Mouse (Mus musculus) liver, embryonic 14.5 days (tissue): ENCODE measurements around the gene Acvr2b. TPM values are rescaled to one million over a fixed set of nuclear protein-coding genes. Genes with fewer than 3 reads are reported as not detected.

Experiments
- ATAC-seq: fragments of 200-750 bp; cut with Nextera tagmentation; 2 replicates; pipeline ENCODE4 v1.8.0; 2017; ENCODE audit warnings: moderate number of reproducible peaks, mild to moderate bottlenecking, moderate library complexity; ENCODE audit not compliant: insufficient read depth
- DNase-seq, 3 experiments: peaks; one replicate each; pipeline ENCODE4 v3.0.0-alpha.2; 2012 to 2013; ENCODE audit warnings: low read depth in 3 of 3, low spot score in 3 of 3
- H3K27ac ChIP-seq: fragments of 300-500 bp; sonication (generic); 2 replicates; pipeline ENCODE4 v1.5.1; 2014; ENCODE audit warnings: moderate library complexity, mild to moderate bottlenecking, control low read depth, inconsistent platforms
- H3K27me3 ChIP-seq: fragments of 300-500 bp; sonication (generic); 2 replicates; pipeline ENCODE4 v1.6.1; 2014; ENCODE audit warnings: mild to moderate bottlenecking, low read length, moderate library complexity; ENCODE audit not compliant: control insufficient read depth, insufficient read depth
- H3K36me3 ChIP-seq: fragments of 300-500 bp; sonication (generic); replicated peaks from 2 replicates; pipeline ENCODE4 v1.6.1; 2014; ENCODE audit warnings: low read depth; ENCODE audit not compliant: control insufficient read depth, insufficient read depth
- H3K4me1 ChIP-seq, 2 experiments: fragments of 200-500 bp in 1 of 2; fragments of 300-500 bp in 1 of 2; sonication (generic) in 1 of 2; replicated peaks; 2 replicates each; pipeline ENCODE4 v1.6.1; 2012 to 2014; ENCODE audit warnings: antibody characterized with exemption in 1 of 2, inconsistent platforms in 1 of 2, low read length in 1 of 2; ENCODE audit not compliant: control insufficient read depth in 2 of 2, insufficient read depth in 2 of 2
- H3K4me2 ChIP-seq: fragments of 300-500 bp; sonication (generic); 2 replicates; pipeline ENCODE4 v1.6.1; 2014; ENCODE audit warnings: low read depth, mild to moderate bottlenecking, control low read depth, moderate library complexity
- H3K4me3 ChIP-seq, 2 experiments: fragments of 200-500 bp in 1 of 2; fragments of 300-500 bp in 1 of 2; sonication (generic) in 1 of 2; 2 replicates each; pipeline ENCODE4 v1.5.1; 2012 to 2014; ENCODE audit warnings: low read depth in 2 of 2, low read length in 2 of 2, mild to moderate bottlenecking in 2 of 2, control low read depth in 1 of 2, inconsistent platforms in 1 of 2, moderate library complexity in 1 of 2; ENCODE audit not compliant: insufficient read depth in 1 of 2
- H3K9ac ChIP-seq: fragments of 300-500 bp; sonication (generic); replicated peaks from 2 replicates; pipeline ENCODE4 v1.6.1; 2014; ENCODE audit warnings: mild to moderate bottlenecking, control low read depth, moderate library complexity
- H3K9me3 ChIP-seq: fragments of 300-500 bp; sonication (generic); 2 replicates; pipeline ENCODE4 v1.6.1; 2016; ENCODE audit warnings: low read length, mixed read lengths; ENCODE audit not compliant: control insufficient read depth
- CTCF ChIP-seq: IDR thresholded peaks from 2 replicates; pipeline ENCODE4 v1.5.1; 2016; ENCODE audit warnings: antibody characterized with exemption, low read depth, control low read depth
- EP300 ChIP-seq: IDR thresholded peaks from 2 replicates; pipeline ENCODE4 v1.6.1; 2016; ENCODE audit warnings: antibody characterized with exemption, low read depth
- WGBS: fragments of 180-500 bp; shearing (Covaris S2); extraction: QIAGEN DNeasy Blood & Tissue Kit; methylation state at CpG from one replicate; pipeline ENCODE4 v1.1.7; 2014; ENCODE audit not compliant: insufficient replicate concordance; 5-methylcytosine and 5-hydroxymethylcytosine counted together
- polyA plus RNA-seq, 2 experiments: library from polyadenylated mRNA; depleted of rRNA in 1 of 2; stranded (reverse) in 1 of 2; unstranded in 1 of 2; fragments of >200 nt; fragmentation: Nextera tagmentation in 1 of 2; extraction: Ambion mirVana in 1 of 2; gene quantifications; 2 replicates each; pipeline versions ENCODE4 v1.2.1 to v1.2.3; 2012 to 2014

Acvr2b gene
- polyA plus RNA-seq, 2 experiments, result 0.69 to 1.5 TPM

DNA sequence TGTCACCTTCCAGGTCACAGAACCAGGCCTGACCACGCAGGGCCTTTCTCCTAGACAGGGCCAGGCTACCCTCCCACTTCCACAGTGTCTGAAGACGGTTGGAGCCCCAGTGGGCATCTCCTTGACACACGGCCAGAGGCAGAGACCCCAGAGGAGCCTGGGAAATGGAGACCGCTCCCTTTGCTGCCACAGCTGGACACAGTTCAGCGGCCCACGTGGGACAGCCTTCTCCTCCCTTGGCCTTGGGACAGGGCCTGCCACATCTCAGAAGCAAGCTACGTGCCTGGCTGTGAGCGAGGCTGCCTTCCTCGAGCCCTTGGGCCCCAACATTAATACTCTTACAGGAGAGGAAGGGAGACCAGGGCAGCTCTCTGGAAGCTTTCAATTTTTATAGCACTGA lies 82.5 kb downstream of the Acvr2b start:
- H3K9ac ChIP-seq, result no peak overlapping the region
- no peaks in the 10 kb centered on the region for H3K27me3 ChIP-seq
- H3K4me2 ChIP-seq, result no peak overlapping the region
- H3K27ac ChIP-seq, result no peak overlapping the region
- DNase-seq (no peak), ATAC-seq (no peak)
- WGBS, result 61% methylated on average over 9 of the region's 9 CpGs
- H3K4me1 ChIP-seq, result no peaks in the 10 kb centered on the region
- no peak for TF ChIP-seq EP300
- TF ChIP-seq CTCF, result no peak
- no peaks in the 10 kb centered on the region for H3K36me3 ChIP-seq
- no peak overlapping the region for H3K4me3 ChIP-seq
- H3K9me3 ChIP-seq, result no peaks in the 10 kb centered on the region

Other genes starting within 250 kb of the Acvr2b start
- gene Acaa1b, start 245.0 kb upstream of the Acvr2b start, polyA plus RNA-seq (2012; rRNA removed), result 3.9 and 4.2 TPM in 2 replicates
- gene Acaa1b, start 245.0 kb upstream of the Acvr2b start, polyA plus RNA-seq (2014; fragmentation: Nextera tagmentation; extraction: Ambion mirVana), result 6.7 and 7.0 TPM in 2 replicates
- gene Gm47289, start 243.0 kb upstream of the Acvr2b start, polyA plus RNA-seq (2012; rRNA removed), result not detected in 2 replicates
- not detected in 2 replicates for gene Gm47289, start 243.0 kb upstream of the Acvr2b start, polyA plus RNA-seq (2014; fragmentation: Nextera tagmentation; extraction: Ambion mirVana)
- gene Slc22a13, start 193.0 kb upstream of the Acvr2b start, polyA plus RNA-seq (2012; rRNA removed), result 0.02 TPM in 2 replicates
- not detected in 2 replicates for gene Slc22a13, start 193.0 kb upstream of the Acvr2b start, polyA plus RNA-seq (2014; fragmentation: Nextera tagmentation; extraction: Ambion mirVana)
- gene Oxsr1, start 79.7 kb upstream of the Acvr2b start, polyA plus RNA-seq (2012; rRNA removed), result 8.3 and 11.8 TPM in 2 replicates
- 4.9 and 6.3 TPM in 2 replicates for gene Oxsr1, start 79.7 kb upstream of the Acvr2b start, polyA plus RNA-seq (2014; fragmentation: Nextera tagmentation; extraction: Ambion mirVana)
- gene Acaa1a, start 62.4 kb upstream of the Acvr2b start, polyA plus RNA-seq (2012; rRNA removed), result 26.6 and 27.3 TPM in 2 replicates
- gene Acaa1a, start 62.4 kb upstream of the Acvr2b start, polyA plus RNA-seq (2014; fragmentation: Nextera tagmentation; extraction: Ambion mirVana), result 28.4 and 30.6 TPM in 2 replicates
- 5.8 and 6.4 TPM in 2 replicates for gene Myd88, start 60.7 kb upstream of the Acvr2b start, polyA plus RNA-seq (2012; rRNA removed)
- 15.0 and 15.8 TPM in 2 replicates for gene Myd88, start 60.7 kb upstream of the Acvr2b start, polyA plus RNA-seq (2014; fragmentation: Nextera tagmentation; extraction: Ambion mirVana)
- 3.3 and 4.8 TPM in 2 replicates for gene Xylb, start 44.7 kb upstream of the Acvr2b start, polyA plus RNA-seq (2012; rRNA removed)
- gene Xylb, start 44.7 kb upstream of the Acvr2b start, polyA plus RNA-seq (2014; fragmentation: Nextera tagmentation; extraction: Ambion mirVana), result 2.4 and 4.2 TPM in 2 replicates
- gene Slc22a14, start 36.6 kb upstream of the Acvr2b start, polyA plus RNA-seq (2012; rRNA removed), result not detected in 2 replicates
- not detected in 2 replicates for gene Slc22a14, start 36.6 kb upstream of the Acvr2b start, polyA plus RNA-seq (2014; fragmentation: Nextera tagmentation; extraction: Ambion mirVana)
- gene Exog, start 42.8 kb downstream of the Acvr2b start, polyA plus RNA-seq (2012; rRNA removed), result 1.5 and 2.4 TPM in 2 replicates
- gene Exog, start 42.8 kb downstream of the Acvr2b start, polyA plus RNA-seq (2014; fragmentation: Nextera tagmentation; extraction: Ambion mirVana), result 5.7 and 6.0 TPM in 2 replicates
- 0.02 and 0.04 TPM in 2 replicates for gene Scn5a, start 176.9 kb downstream of the Acvr2b start, polyA plus RNA-seq (2012; rRNA removed)
- gene Scn5a, start 176.9 kb downstream of the Acvr2b start, polyA plus RNA-seq (2014; fragmentation: Nextera tagmentation; extraction: Ambion mirVana), result 0.04 TPM in 1 of 2 replicates, not detected in the other